Mouse (Mus musculus): ENCODE results near the gene Nsun2. TPM values are rescaled to one million over a fixed set of nuclear protein-coding genes. Genes with fewer than 3 reads are reported as not detected.
A peak's percentile ranks its signal among the peaks of the same experiment; 100 is the strongest.

Gene Nsun2
- total RNA-seq, 2 experiments from 2014 or later, result 42.8 to 50.4 TPM

- no peak for DNase-seq
These were observed 9.9 kb upstream of the Nsun2 start for GRCm38 (mm10) chr13:69523444-69524157.

GRCm38 (mm10) chr13:69524158-69524530, 9.4 kb upstream of the Nsun2 start:
- DNase-seq, result no peak

- no peak for DNase-seq
These were observed 7.7 kb upstream of the Nsun2 start for GRCm38 (mm10) chr13:69525867-69526266.

- no peak for DNase-seq
These were observed 5.0 kb upstream of the Nsun2 start for GRCm38 (mm10) chr13:69528531-69528930.

- no peak for DNase-seq
These were observed 3.4 kb upstream of the Nsun2 start for GRCm38 (mm10) chr13:69530156-69530555.

GRCm38 (mm10) chr13:69530951-69531350, 2.6 kb upstream of the Nsun2 start:
- DNase-seq, result no peak

GRCm38 (mm10) chr13:69531431-69531830, 2.1 kb upstream of the Nsun2 start:
- no peak for DNase-seq

GRCm38 (mm10) chr13:69532101-69532892, 1.2 kb upstream of the Nsun2 start:
- DNase-seq, result no peak

- no peak for DNase-seq
These were observed 597 bp upstream of the Nsun2 start for GRCm38 (mm10) chr13:69532893-69533404.

GRCm38 (mm10) chr13:69534334-69534653, 748 bp downstream of the Nsun2 start, which contains the start of gene Tent4a:
TSS of gene Tent4a (minus strand) at chr13:69534617.
- no peak for DNase-seq

GRCm38 (mm10) chr13:69534654-69535551, 1.4 kb downstream of the Nsun2 start:
- DNase-seq, result peak; percentile 99

- DNase-seq, result no peak
These were observed 2.5 kb downstream of the Nsun2 start for GRCm38 (mm10) chr13:69536021-69536420.

GRCm38 (mm10) chr13:69537366-69537765, 3.8 kb downstream of the Nsun2 start:
- DNase-seq, result no peak

GRCm38 (mm10) chr13:69538327-69538726, 4.8 kb downstream of the Nsun2 start:
- DNase-seq, result peak; percentile 33

GRCm38 (mm10) chr13:69541209-69541608, 7.7 kb downstream of the Nsun2 start:
- DNase-seq, result peak; percentile 60

- DNase-seq, result no peak
These were observed 8.2 kb downstream of the Nsun2 start for GRCm38 (mm10) chr13:69541776-69542175.

GRCm38 (mm10) chr13:69542571-69543352, 9.2 kb downstream of the Nsun2 start:
- DNase-seq, result peak; percentile 64

- no peak for DNase-seq
These were observed 10.0 kb downstream of the Nsun2 start for GRCm38 (mm10) chr13:69543595-69543994.

GRCm38 (mm10) chr13:69545019-69545418, 11.5 kb downstream of the Nsun2 start:
- DNase-seq, result no peak

- DNase-seq, result no peak
These were observed 14.1 kb downstream of the Nsun2 start for GRCm38 (mm10) chr13:69547488-69548180.

GRCm38 (mm10) chr13:69549980-69550379, 16.4 kb downstream of the Nsun2 start:
- DNase-seq, result no peak

Measured in gastrocnemius, postnatal 10 days (tissue).